Mouse (Mus musculus): ENCODE results near the gene Slc7a7.

Gene Slc7a7

GRCm38 (mm10) chr14:54432078-54432836, 14.7 kb upstream of the Slc7a7 start:
- DNase-seq (ENCODE audit: low spot score) = no peak

- DNase-seq (ENCODE audit: low spot score) = no peak
Measured at GRCm38 (mm10) chr14:54431334-54432077, 13.9 kb upstream of the Slc7a7 start, which contains the start of gene Mmp14. Mmp14 (plus strand) TSS chr14:54431612.

GRCm38 (mm10) chr14:54430406-54431145, 13.0 kb upstream of the Slc7a7 start:
- no peak for DNase-seq (ENCODE audit: low spot score)

- DNase-seq (ENCODE audit: low spot score) = no peak
Measured at GRCm38 (mm10) chr14:54429332-54430093, 11.9 kb upstream of the Slc7a7 start.

GRCm38 (mm10) chr14:54428421-54428820, 10.8 kb upstream of the Slc7a7 start:
- no peak for DNase-seq (ENCODE audit: low spot score)

- DNase-seq (ENCODE audit: low spot score) = no peak
Measured at GRCm38 (mm10) chr14:54427696-54428095, 10.1 kb upstream of the Slc7a7 start.

- DNase-seq (ENCODE audit: low spot score) = peak; percentile 76
Measured at GRCm38 (mm10) chr14:54426689-54427398, 9.3 kb upstream of the Slc7a7 start, which contains the start of gene Mrpl52. Mrpl52 (plus strand) TSS chr14:54426909.

- no peak for DNase-seq (ENCODE audit: low spot score)
Measured at GRCm38 (mm10) chr14:54426003-54426688, 8.6 kb upstream of the Slc7a7 start.

GRCm38 (mm10) chr14:54425540-54425939, 8.0 kb upstream of the Slc7a7 start:
- no peak for DNase-seq (ENCODE audit: low spot score)

- DNase-seq (ENCODE audit: low spot score) = no peak
Measured at GRCm38 (mm10) chr14:54424634-54425033, 7.1 kb upstream of the Slc7a7 start.

GRCm38 (mm10) chr14:54423406-54423805, 5.8 kb upstream of the Slc7a7 start:
- DNase-seq (ENCODE audit: low spot score) = no peak

- DNase-seq (ENCODE audit: low spot score) = no peak
Measured at GRCm38 (mm10) chr14:54421014-54421413, 3.4 kb upstream of the Slc7a7 start.

- DNase-seq (ENCODE audit: low spot score) = no peak
Measured at GRCm38 (mm10) chr14:54416830-54417229, 750 bp downstream of the Slc7a7 start.

GRCm38 (mm10) chr14:54416229-54416775, 1.3 kb downstream of the Slc7a7 start:
- no peak for DNase-seq (ENCODE audit: low spot score)

- DNase-seq (ENCODE audit: low spot score) = no peak
Measured at GRCm38 (mm10) chr14:54415241-54416020, 2.1 kb downstream of the Slc7a7 start.

GRCm38 (mm10) chr14:54413877-54414700, 3.5 kb downstream of the Slc7a7 start:
- no peak for DNase-seq (ENCODE audit: low spot score)

- DNase-seq (ENCODE audit: low spot score) = no peak
Measured at GRCm38 (mm10) chr14:54412629-54413170, 4.9 kb downstream of the Slc7a7 start.

GRCm38 (mm10) chr14:54412000-54412576, 5.5 kb downstream of the Slc7a7 start:
- no peak for DNase-seq (ENCODE audit: low spot score)

All from layer of hippocampus, adult 9-10 months (tissue).